Mouse (Mus musculus): ENCODE measurements around the gene Thbs2.

DNA sequence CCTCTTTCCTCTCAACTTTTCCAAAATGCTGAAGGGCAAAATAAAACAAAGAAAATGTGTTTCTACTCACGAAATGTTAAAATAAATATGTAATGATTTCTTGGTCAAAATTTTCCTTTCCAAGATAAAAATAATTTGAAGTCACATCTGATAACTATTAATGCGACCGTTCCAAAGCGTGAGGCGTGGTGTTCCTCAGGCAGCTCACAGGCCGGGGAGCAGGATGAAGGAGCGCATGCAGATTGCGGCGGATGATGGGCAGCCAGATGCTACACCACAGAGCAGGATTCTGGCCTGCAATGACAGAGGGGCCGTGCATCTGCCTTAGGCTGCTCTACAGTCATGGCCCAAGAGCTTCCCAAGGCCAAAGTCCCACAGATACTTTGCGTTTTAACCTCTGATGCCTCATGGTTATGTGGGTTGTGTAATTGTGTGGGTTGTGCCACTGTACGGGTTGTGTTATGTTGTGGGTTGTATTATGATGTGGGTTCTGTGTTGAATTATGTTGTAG is 66.2 kb downstream of the Thbs2 start:
- TF ChIP-seq CTCF (IDR thresholded peaks at IDR 0.05; ENCODE audit: control insufficient read depth, insufficient read depth, insufficient read length) (no peak), MAX (IDR thresholded peaks at IDR 0.05) (no peak), MYOD1 (IDR thresholded peaks at IDR 0.05; ENCODE audit: control insufficient read depth, insufficient read length, low read depth) (no peak), MYOG (IDR thresholded peaks at IDR 0.05; ENCODE audit: control insufficient read depth, extremely low read depth, insufficient read length) (no peak)
